Mouse (Mus musculus) T-helper 1 cell (primary cell): ENCODE data around the gene Gucy1a1.
"Not testable (repeated sequence)": the region's sequence is repeated elsewhere in the genome, so short reads cannot be mapped to it uniquely, and the experiment has no call there.

Source experiments
- in situ Hi-C: fragments of 300-600 bp; cut with MboI, MseI; formaldehyde crosslinking; loops from one replicate; pipeline ENCODE4 v1.15.1; 2025; ENCODE audit warnings: high pct_unique_total_duplicates

Gucy1a1 gene

DNA sequence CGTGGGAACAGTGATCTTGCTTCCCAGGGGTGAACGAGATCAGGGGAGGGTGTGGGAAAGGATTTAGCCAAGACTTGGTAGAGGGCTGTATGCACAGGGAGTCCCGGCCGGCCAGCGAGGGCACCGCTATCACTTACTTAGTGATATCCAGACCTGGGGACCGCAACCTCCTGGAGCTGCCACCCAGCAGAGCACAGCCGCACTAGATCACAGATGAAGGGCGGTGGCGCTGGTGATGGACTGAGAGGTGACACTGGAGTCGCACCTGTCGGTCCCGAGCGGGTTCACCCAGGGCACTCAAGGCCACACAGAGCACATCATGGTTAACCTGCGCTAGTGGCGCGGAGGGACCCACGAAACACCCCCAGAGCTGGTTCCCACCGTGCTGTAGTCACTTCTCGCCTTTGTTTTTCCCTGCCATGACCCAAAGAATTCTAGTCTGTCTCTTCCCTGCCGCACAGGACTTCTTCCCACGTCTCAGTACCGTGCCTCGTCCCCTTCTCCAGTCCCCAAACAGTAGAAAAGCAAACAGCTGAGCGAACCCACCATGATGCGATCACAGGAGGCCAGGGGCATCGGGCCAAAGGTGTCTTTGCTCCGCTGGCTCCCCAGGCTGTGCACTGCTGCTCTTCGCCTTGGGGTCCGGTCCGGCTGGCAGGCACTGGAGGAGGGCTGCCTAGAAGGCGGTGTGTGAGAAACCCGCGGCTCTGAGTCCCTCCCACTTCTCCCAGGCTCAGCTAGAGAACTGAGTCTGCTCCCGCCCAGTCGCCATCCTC is at the start of gene Gucy1a1:
Gucy1a1 (minus strand) TSS at position 664 of the 776 bp plus-strand sequence.
- in situ Hi-C loops: loop anchor here (10.0 kb wide), 1 partner anchor 209 kb away; the partner anchor contains the start of gene Map9

DNA sequence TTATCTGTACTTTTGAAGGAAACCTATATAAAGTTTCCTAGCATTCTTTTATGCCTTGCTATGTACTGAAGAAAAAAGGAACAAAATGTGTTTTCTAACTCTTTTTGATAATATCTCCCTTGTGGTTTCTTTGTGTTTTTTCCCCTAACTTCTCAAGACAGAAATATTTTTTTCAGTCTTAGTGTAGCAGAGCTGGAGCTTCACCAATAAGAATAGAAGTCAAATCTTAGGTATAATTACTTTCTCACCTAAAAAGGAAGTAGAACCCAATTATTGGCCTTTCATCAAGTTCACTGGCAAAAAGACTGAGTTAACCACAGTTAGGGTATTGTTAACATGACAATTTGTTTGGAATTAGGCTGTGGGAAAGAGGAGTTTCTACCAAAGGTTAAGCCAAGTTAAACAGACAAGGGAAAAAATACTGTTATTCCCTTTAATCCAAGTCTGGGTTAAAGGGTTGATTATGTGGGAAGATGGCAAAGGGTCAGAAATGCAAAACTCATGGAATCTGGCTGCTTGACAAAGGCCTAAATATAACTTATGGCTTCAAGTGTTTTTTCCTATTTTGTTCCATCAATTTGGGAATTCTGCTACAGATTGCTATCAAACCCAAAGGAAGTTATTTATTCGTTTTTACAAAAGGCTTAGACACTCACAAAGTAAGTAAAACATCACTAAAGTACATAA is 46.1 kb upstream of the Gucy1a1 start:
- in situ Hi-C loops: no loop called here

- in situ Hi-C loops: no loop called here
Measured at GRCm38 (mm10) chr3:82185626-82186025, 40.0 kb upstream of the Gucy1a1 start.

- in situ Hi-C loops: no loop called here
Measured at GRCm38 (mm10) chr3:82181500-82181899, 35.9 kb upstream of the Gucy1a1 start.

DNA sequence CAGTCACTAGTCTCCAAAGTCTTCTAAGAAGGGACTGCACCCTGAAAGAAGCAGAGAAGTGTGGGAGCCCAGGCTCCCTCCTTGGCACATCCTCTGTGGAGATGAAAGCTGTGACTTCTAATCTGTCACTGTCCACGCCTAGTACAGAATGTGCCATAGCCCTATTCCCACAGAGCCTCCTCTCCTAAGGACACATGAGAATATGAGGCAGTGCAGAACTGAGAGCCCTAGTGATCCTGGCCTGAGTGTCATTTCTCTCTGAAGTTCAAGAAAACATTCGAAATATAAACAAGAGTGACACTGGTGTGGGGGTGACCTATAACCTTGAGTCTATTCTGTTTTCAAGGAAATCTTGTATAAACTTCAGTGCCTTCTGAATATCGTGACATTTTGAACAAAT is 34.7 kb upstream of the Gucy1a1 start:
- in situ Hi-C loops: no loop called here

GRCm38 (mm10) chr3:82175501-82175900 is 29.9 kb upstream of the Gucy1a1 start:
- in situ Hi-C loops: no loop called here

DNA sequence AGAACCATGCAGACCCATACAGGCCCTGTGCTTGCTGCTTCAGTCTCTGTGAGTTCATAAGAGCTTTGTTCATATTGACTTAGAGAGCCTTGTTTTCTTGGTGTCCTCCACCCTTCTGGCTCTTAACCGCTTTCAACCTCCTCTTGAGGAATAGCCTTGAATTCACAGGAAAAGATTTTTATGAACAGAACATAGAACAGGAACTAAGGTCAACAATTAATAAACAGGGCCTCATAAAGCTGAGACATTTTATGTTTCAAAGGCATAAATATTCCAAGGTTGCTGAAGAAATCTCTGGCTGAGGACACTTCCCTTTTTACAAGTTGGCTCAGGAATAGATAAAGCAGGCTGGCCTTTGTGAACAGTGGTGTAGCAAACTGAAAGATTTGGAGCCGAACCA is 21.5 kb upstream of the Gucy1a1 start:
- in situ Hi-C loops: no loop called here

DNA sequence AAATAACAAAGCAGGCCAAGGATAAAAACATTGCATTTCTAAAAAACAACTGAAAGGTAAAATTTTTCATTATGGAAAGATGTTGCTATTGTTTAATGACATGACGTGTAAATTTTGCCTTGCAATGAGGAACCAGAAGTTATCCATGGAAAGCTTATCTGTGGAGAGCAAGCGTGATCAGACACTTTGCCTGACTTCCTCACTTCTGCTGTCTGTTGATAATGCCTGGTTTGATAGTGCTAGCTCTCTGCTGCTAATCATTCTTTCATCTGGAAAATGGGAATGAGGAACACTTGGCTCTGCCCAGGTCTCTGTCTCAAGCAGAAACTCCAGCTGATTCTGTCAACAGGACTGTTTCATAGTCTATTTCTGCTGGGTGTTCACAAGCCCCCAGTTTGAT is 20.3 kb upstream of the Gucy1a1 start:
- in situ Hi-C loops: no loop called here

GRCm38 (mm10) chr3:82162992-82163391 is 17.4 kb upstream of the Gucy1a1 start:
- in situ Hi-C loops: not testable (repeated sequence)

DNA sequence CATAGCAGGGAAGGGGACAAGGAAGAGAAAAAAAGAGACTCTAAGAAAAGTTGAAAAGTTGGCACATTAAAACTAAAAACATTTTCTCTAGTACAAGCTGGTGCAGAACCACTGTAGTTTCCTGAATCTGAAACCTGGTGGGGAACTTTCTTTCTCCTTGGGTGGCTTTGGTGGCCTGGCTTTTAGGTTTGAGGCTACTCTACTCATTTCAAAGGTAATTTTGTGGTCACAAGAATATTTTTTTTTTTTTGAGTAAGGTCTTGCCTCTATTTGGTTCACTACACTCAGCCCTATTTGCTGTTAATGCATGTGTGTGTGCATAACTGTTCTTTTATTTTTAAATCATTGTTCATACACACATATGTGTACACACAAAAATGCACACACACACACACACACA is 389 bp upstream of the Gucy1a1 start:
- in situ Hi-C loops: loop anchor here (10.0 kb wide), 1 partner anchor 209 kb away; the partner anchor contains the start of gene Map9

GRCm38 (mm10) chr3:82144725-82145125 is 864 bp downstream of the Gucy1a1 start:
- in situ Hi-C loops: loop anchor here (10.0 kb wide), 1 partner anchor 210 kb away; the partner anchor contains the start of gene Map9

DNA sequence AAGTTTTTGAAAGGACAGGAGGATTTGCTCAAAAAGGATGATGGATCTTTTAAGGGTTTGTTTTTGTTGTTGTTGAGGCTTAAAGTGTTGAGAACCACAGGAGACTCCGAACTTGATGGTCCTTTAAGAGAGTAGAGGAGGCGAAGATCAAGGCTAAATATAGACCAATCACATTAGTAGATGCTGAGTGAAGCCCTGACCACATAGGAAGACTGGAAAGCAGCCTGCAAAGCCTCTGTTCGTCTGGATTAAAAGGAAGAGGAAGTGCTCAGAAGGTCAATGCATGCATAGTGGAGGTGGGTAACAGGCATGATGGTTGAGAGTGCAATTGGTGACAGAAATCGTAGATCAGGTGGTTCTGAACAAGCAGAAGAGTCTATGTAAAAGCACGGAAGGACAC is 4.8 kb downstream of the Gucy1a1 start:
- in situ Hi-C loops: loop anchor here (10.0 kb wide), 1 partner anchor 214 kb away; the partner anchor contains the start of gene Map9

DNA sequence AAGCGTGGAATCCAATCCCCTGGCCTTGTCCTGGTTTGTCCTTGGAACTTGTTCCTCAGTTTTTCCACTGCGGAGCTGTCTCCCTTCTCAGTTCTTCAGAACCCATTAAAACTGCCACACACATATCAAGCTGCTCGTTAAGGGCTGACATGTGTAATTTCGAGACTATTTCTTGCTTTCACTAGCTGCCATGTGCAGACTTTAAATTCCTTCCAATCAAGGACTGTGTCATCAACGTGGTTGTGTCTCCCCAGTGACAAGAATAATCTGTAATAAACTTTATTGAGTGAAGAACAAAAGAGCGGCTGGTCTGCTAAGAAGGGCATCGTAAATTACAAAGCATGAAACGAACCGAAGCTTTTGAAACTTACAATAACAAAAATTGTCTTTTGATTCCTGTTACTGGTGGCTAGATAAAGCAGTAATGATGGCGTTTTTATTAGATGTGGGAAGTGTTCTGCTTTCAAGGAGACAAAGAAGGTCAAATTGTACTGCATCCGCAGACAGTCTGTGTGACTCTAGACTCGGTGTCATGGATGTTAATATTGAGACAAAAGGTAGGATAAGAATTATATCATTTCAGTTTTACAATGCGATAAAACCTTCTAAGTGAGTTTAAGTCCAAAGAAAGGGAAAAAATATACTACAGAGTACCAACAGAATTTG is 7.5 kb downstream of the Gucy1a1 start:
- in situ Hi-C loops: no loop called here

DNA sequence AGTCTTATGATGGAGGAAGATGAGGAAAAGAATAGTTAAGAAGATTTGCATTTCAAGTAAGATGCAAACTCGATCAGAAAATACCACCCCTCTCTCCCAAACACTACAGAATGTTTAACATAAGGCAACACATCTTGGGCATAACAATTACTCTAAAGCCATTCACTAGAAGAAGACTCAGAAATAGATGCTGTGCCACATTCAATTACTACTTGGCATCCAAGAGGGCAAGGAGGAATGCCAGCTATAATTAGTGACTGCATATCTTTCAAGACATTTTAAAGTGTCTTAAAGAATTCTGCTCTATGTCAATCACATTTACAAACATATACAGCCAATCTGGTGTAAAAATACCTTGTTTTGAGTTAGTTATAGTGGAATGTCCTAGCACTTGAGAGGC is 10.1 kb downstream of the Gucy1a1 start:
- in situ Hi-C loops: no loop called here

GRCm38 (mm10) chr3:82129258-82129657 is 16.3 kb downstream of the Gucy1a1 start:
- in situ Hi-C loops: no loop called here

DNA sequence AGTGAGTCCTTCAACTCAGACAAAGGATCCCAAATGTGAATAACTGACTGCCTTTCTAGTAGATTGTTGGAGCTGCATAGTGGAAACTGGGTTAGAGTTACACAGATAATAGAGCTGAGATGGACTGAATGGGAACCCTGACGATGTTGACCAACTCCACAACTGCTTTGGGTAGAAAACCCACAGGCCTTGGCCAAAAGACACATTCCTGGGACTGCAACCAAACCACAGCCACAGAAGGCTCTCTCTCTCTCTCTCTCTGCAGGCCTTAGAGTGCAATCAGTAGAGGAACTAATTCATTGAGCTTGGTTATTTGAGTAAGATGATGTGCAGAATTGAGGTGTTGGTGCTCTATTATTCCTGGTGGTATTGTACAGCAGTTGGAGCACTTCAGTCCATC is 21.0 kb downstream of the Gucy1a1 start:
- in situ Hi-C loops: no loop called here

- in situ Hi-C loops: no loop called here
Measured at GRCm38 (mm10) chr3:82118916-82119315, 26.7 kb downstream of the Gucy1a1 start.

- in situ Hi-C loops: no loop called here
Measured at GRCm38 (mm10) chr3:82112439-82112838, 33.1 kb downstream of the Gucy1a1 start.

DNA sequence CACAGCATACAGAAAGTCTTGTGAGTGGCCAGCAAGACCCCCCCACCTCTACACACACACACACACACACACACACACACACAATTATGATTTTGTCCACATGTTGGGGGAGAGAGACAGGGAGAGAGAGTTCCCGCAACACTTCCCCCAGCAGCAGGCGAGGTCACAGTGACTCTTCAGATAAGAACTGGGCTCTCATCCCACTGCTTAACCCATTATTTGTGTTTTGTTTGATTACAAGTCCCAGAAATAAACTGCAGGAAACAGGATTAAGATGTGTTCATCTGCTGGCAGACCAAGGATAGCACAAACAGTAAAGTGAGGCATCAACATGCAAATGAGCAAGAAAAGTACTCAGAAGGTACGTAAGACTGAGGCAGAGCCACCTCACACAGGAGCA is 33.6 kb downstream of the Gucy1a1 start:
- in situ Hi-C loops: no loop called here

DNA sequence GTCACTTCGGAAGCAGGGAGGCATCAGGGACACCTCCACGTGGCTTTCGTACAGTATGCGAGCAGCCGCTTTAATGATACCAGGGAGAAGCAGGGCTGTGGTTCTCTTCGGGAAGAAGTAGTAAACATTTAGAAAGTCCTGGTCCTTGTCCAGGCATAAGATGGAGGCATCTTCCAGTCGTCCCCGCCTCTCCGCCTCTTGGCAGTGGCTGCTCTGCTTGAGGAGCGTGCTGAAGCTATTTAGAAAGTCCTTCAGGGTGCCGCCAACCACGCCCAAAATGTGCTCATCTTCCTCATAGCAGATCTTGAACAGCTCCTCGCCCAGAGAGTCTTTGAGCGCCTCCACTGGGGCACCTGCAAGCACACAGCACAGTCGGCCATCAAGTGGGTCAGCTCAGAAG is 36.6 kb downstream of the Gucy1a1 start:
- in situ Hi-C loops: no loop called here

DNA sequence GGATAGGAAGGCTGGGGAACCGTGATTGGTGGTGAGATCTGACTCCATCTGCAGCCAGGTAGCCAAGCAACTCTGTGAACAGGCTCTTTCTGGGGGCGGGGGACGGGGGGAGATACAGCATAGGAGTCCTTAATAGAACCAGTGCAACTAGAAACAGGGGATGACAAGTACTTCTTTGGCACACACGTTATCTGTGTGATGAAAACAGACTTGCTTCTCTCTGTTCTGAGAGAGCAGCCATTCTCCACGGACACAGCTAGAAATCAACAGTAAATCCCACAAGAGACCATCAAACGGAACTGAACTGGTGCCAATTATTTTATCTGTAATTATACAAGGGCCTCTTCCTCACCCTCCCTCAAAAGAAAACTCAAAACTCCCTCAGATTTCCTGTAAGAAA is 41.4 kb downstream of the Gucy1a1 start:
- in situ Hi-C loops: no loop called here

- in situ Hi-C loops: no loop called here
Measured at GRCm38 (mm10) chr3:82099127-82099526, 46.5 kb downstream of the Gucy1a1 start.
